Mouse (Mus musculus): Measurements from ENCODE around the gene Nell2. TPM values are rescaled to one million over a fixed set of nuclear protein-coding genes. Genes with fewer than 3 reads are reported as not detected.

The Nell2 gene
- total and polyA plus RNA-seq, 3 experiments, result not detected

DNA sequence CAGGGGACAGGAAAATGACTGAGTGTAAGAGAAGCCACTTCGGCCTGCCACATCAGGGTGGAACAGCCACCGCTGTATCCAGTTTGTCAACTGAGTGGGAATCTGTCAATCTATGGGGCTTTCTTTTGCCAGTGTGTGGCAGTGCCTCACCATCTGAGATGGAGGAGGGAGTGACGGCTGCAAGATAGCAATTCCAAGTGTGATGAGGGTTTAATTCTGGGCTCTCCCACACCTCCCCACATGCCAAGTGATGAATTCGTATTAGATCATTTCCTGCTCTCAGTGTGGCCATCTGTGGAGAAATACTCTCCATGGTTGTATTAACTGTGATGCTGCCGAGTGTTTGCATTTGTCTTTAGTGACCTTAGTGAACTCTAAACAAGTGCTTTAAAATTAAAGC, 36.2 kb downstream of the Nell2 start:
- Histone ChIP-seq H3K4me1 (ENCODE audit: control insufficient read depth in 1 of 2, insufficient read depth in 2 of 2) (no peaks in the 10 kb centered on the region), H3K27ac (ENCODE audit: insufficient read depth, low read depth) (no peak overlapping the region), H3K4me3 (replicated peaks in 1 of 3; ENCODE audit: low read depth in 2 of 3, low read length in 2 of 3, poor library complexity in 1 of 3) (no peak overlapping the region), H3K27me3 (replicated peaks) (no peaks in the 10 kb centered on the region), H3K4me2 (ENCODE audit: insufficient read depth, low read depth, poor library complexity, severe bottlenecking) (no peak overlapping the region), H3K36me3 (replicated peaks in 1 of 2; ENCODE audit: control insufficient read depth in 1 of 2, insufficient read depth in 1 of 2, low read length in 1 of 2) (no peaks in the 10 kb centered on the region), H3K9me3 (replicated peaks; ENCODE audit: low read length) (peaks cover 79% of the 10 kb centered on the region), H3K9ac (ENCODE audit: insufficient read depth, low read depth) (no peak overlapping the region), H3K79me2 (replicated peaks; ENCODE audit: control insufficient read depth, extremely low read depth, insufficient read depth, poor library complexity, severe bottlenecking) (no peaks in the 10 kb centered on the region)
- DNase-seq (ENCODE audit: extremely low read depth), result no peak
- dilution Hi-C loops (cut with MboI; ENCODE audit: extremely low pct_ligation_motif_present, extremely low pct_unique_long_range_greater_than_20kb, low sequenced_read_pairs), result no loop called here
- TF ChIP-seq MXI1 (IDR thresholded peaks at IDR 0.05; ENCODE audit: low read depth, low read length) (no peak), IRF4 (IDR thresholded peaks at IDR 0.05; ENCODE audit: low read depth, low read length) (no peak), RAD21 (IDR thresholded peaks at IDR 0.05; ENCODE audit: low read depth, low read length) (no peak), MYC (IDR thresholded peaks at IDR 0.05; ENCODE audit: low read depth, low read length) (no peak), KAT2A (IDR thresholded peaks at IDR 0.05; ENCODE audit: insufficient replicate concordance, low read length) (no peak), JUN (IDR thresholded peaks at IDR 0.05; ENCODE audit: insufficient read depth, low read depth, low read length) (no peak), MAFK (IDR thresholded peaks at IDR 0.05; ENCODE audit: insufficient replicate concordance, low read length) (no peak), ZNF384 (IDR thresholded peaks at IDR 0.05; ENCODE audit: low read depth, low read length) (no peak), ZC3H11A (IDR thresholded peaks at IDR 0.05; ENCODE audit: low read depth, low read length) (no peak), ZKSCAN1 (IDR thresholded peaks at IDR 0.05; ENCODE audit: borderline replicate concordance, low read depth, low read length) (no peak), HCFC1 (IDR thresholded peaks at IDR 0.05; ENCODE audit: low read depth, low read length) (no peak), POLR2AphosphoS2 (IDR thresholded peaks at IDR 0.05; ENCODE audit: low read depth, low read length) (no peak), USF2 (conservative IDR thresholded peaks at IDR 0.05; ENCODE audit: low read depth, low read length) (no peak), CHD2 (IDR thresholded peaks at IDR 0.05; ENCODE audit: low read length) (no peak), PAX5 (IDR thresholded peaks at IDR 0.05; ENCODE audit: low read length) (no peak), EP300 (IDR thresholded peaks at IDR 0.05; ENCODE audit: low read length) (no peak), GABPA (IDR thresholded peaks at IDR 0.05; ENCODE audit: insufficient replicate concordance, low read depth, low read length) (no peak), JUND (conservative IDR thresholded peaks at IDR 0.05; ENCODE audit: low read depth, low read length) (no peak)
- in situ Hi-C loops (cut with MboI; ENCODE audit: low pct_ligation_motif_present, low pct_unique_long_range_greater_than_20kb, low sequenced_read_pairs), result no loop called here

- Histone ChIP-seq H3K9ac (ENCODE audit: insufficient read depth, low read depth) (no peak overlapping the region), H3K4me3 (replicated peaks in 1 of 3; ENCODE audit: low read depth in 2 of 3, low read length in 2 of 3, poor library complexity in 1 of 3) (no peak overlapping the region), H3K79me2 (replicated peaks; ENCODE audit: control insufficient read depth, extremely low read depth, insufficient read depth, poor library complexity, severe bottlenecking) (no peaks in the 10 kb centered on the region), H3K9me3 (replicated peaks; ENCODE audit: low read length) (peaks cover 77% of the 10 kb centered on the region), H3K27ac (ENCODE audit: insufficient read depth, low read depth) (no peak overlapping the region), H3K4me1 (ENCODE audit: control insufficient read depth in 1 of 2, insufficient read depth in 2 of 2) (no peaks in the 10 kb centered on the region), H3K27me3 (replicated peaks) (no peaks in the 10 kb centered on the region), H3K36me3 (replicated peaks in 1 of 2; ENCODE audit: control insufficient read depth in 1 of 2, insufficient read depth in 1 of 2, low read length in 1 of 2) (no peaks in the 10 kb centered on the region), H3K4me2 (ENCODE audit: insufficient read depth, low read depth, poor library complexity, severe bottlenecking) (no peak overlapping the region)
- dilution Hi-C loops (cut with MboI; ENCODE audit: extremely low pct_ligation_motif_present, extremely low pct_unique_long_range_greater_than_20kb, low sequenced_read_pairs), result no loop called here
- no peak for DNase-seq (ENCODE audit: extremely low read depth)
- TF ChIP-seq MEF2A (IDR thresholded peaks at IDR 0.05; ENCODE audit: borderline replicate concordance, low read depth, low read length), result no peak
- TF ChIP-seq JUND (conservative IDR thresholded peaks at IDR 0.05; ENCODE audit: low read depth, low read length), result no peak
- no peak for TF ChIP-seq ZNF384 (IDR thresholded peaks at IDR 0.05; ENCODE audit: low read depth, low read length)
- no peak for TF ChIP-seq USF2 (conservative IDR thresholded peaks at IDR 0.05; ENCODE audit: low read depth, low read length)
- no peak for TF ChIP-seq EP300 (IDR thresholded peaks at IDR 0.05; ENCODE audit: low read length)
- no peak for TF ChIP-seq MXI1 (IDR thresholded peaks at IDR 0.05; ENCODE audit: low read depth, low read length)
- no peak for TF ChIP-seq KAT2A (IDR thresholded peaks at IDR 0.05; ENCODE audit: insufficient replicate concordance, low read length)
- TF ChIP-seq RCOR1 (conservative IDR thresholded peaks at IDR 0.05; ENCODE audit: low read depth, low read length), result no peak
- in situ Hi-C loops (cut with MboI; ENCODE audit: low pct_ligation_motif_present, low pct_unique_long_range_greater_than_20kb, low sequenced_read_pairs), result no loop called here
These were observed 39.2 kb downstream of the Nell2 start for GRCm38 (mm10) chr15:95489174-95489573.

Measured in CH12.LX (cell line).